In genomic region chr8:110340090-110340703, GRCm38 (mm10) we compare ENCODE assay signal across 20 mouse cellular contexts.
DNase-seq lines count a peak whose midpoint lies in the region; ATAC-seq and TF ChIP-seq lines count a peak whose summit lies in the region.
"Had no signal": no experiment of that assay in that cellular context is flagged by ENCODE, and none has a peak within 500 bp of the region (broad histone marks: within the 10 kb centered on the region; RNA-seq: fewer than 3 reads in every experiment).

No protein-coding gene starts in this region.

- H3K9ac ChIP-seq in lung, embryonic 16.5 days (ENCODE audit: low read length), result no peak overlapping the region
- H3K9ac ChIP-seq: embryonic facial prominence, embryonic 12.5 days; forebrain, embryonic 15.5 days; hindbrain, embryonic 13.5 days had no signal

- no peaks in the 10 kb centered on the region for H3K27me3 ChIP-seq in testis, adult 2 months (ENCODE audit: control insufficient read depth, insufficient read depth, low read length)
- H3K27me3 ChIP-seq in lung, embryonic 16.5 days (ENCODE audit: control insufficient read depth, insufficient read depth, low read depth, low read length), result no peaks in the 10 kb centered on the region
- H3K27me3 ChIP-seq in hindbrain, embryonic 10.5 days (ENCODE audit: insufficient read depth, poor library complexity, severe bottlenecking), result no peaks in the 10 kb centered on the region
- H3K27me3 ChIP-seq: embryonic facial prominence, embryonic 12.5 days; forebrain, embryonic 15.5 days; hindbrain, embryonic 13.5 days had no signal

- H3K9me3 ChIP-seq in lung, embryonic 16.5 days (ENCODE audit: control insufficient read depth, low read length), result no peaks in the 10 kb centered on the region
- peaks cover 3% of the 10 kb centered on the region; the same call in 1 of the 2 replicates for H3K9me3 ChIP-seq in hindbrain, embryonic 10.5 days
- H3K9me3 ChIP-seq: embryonic facial prominence, embryonic 12.5 days; forebrain, embryonic 15.5 days; heart, embryonic 10.5 days; hindbrain, embryonic 13.5 days had no signal

- TF ChIP-seq CTCF in testis, adult 2 months (IDR thresholded peaks at IDR 0.05; ENCODE audit: control insufficient read depth, insufficient read depth, insufficient replicate concordance, low read depth, low read length), result no peak

- DNase-seq in testis, postnatal 14 days (ENCODE audit: low spot score), result no peak
- peak; percentile 23 for DNase-seq in lung, postnatal 25 days (ENCODE audit: low spot score)
- no peak for DNase-seq in gastrocnemius, postnatal 25 days
- DNase-seq in hindbrain, embryonic 10.5 days (ENCODE audit: low spot score), result no peak
- DNase-seq in gastrocnemius, postnatal 14 days, result no peak
- DNase-seq: adrenal gland, postnatal 10 days; B cell, adult 2 months; cerebellum, adult 11 months; cerebellum, adult 8-10 months; cerebellum, postnatal 14 days; heart, postnatal 10 days; heart, postnatal 4 days had no signal

- no peaks in the 10 kb centered on the region for H3K4me1 ChIP-seq in testis, adult 2 months (ENCODE audit: control insufficient read depth, insufficient read depth, low read length)
- H3K4me1 ChIP-seq in lung, embryonic 16.5 days (replicated peaks; ENCODE audit: control insufficient read depth, insufficient read depth, low read length), result no peaks in the 10 kb centered on the region; the same call in 1 of the 2 replicates
- H3K4me1 ChIP-seq in hindbrain, embryonic 10.5 days (replicated peaks), result no peaks in the 10 kb centered on the region
- H3K4me1 ChIP-seq: embryonic facial prominence, embryonic 12.5 days; forebrain, embryonic 15.5 days; heart, embryonic 10.5 days; hindbrain, embryonic 13.5 days had no signal

- no peak for TF ChIP-seq POLR2A in testis, adult 2 months (IDR thresholded peaks at IDR 0.05; ENCODE audit: control insufficient read depth, low read depth, low read length)

- intact Hi-C loops in gastrocnemius, postnatal 14 days (cut with DNase I; ENCODE audit: low total_unique reads), result no loop called here

- no peaks in the 10 kb centered on the region for H3K36me3 ChIP-seq in testis, adult 2 months (ENCODE audit: control insufficient read depth, insufficient read depth, low read length)
- H3K36me3 ChIP-seq in lung, embryonic 16.5 days (ENCODE audit: control insufficient read depth, insufficient read depth, low read length), result no peaks in the 10 kb centered on the region
- no peaks in the 10 kb centered on the region for H3K36me3 ChIP-seq in hindbrain, embryonic 10.5 days
- H3K36me3 ChIP-seq: embryonic facial prominence, embryonic 12.5 days; forebrain, embryonic 15.5 days; heart, embryonic 10.5 days; hindbrain, embryonic 13.5 days had no signal

- no peak overlapping the region for H3K4me2 ChIP-seq in lung, embryonic 16.5 days (ENCODE audit: low read depth, low read length)
- H3K4me2 ChIP-seq: embryonic facial prominence, embryonic 12.5 days; forebrain, embryonic 15.5 days; hindbrain, embryonic 13.5 days had no signal

- peak overlapping the region; percentile 69; the same call in 1 of the 2 replicates for H3K27ac ChIP-seq in testis, adult 2 months (ENCODE audit: control insufficient read depth, insufficient read depth, low read depth, low read length)
- H3K27ac ChIP-seq in lung, embryonic 16.5 days (ENCODE audit: low read length), result peak overlapping the region; percentile 17
- H3K27ac ChIP-seq in hindbrain, embryonic 10.5 days, result no peak overlapping the region
- H3K27ac ChIP-seq: embryonic facial prominence, embryonic 12.5 days; forebrain, embryonic 15.5 days; heart, embryonic 10.5 days; hindbrain, embryonic 13.5 days; hindbrain, postnatal 0 days had no signal

- 47% methylated on average over 12 of the region's 12 CpGs for WGBS in lung, embryonic 16.5 days
- WGBS in hindbrain, embryonic 10.5 days, result 92% methylated on average over 12 of the region's 12 CpGs

- H3K4me3 ChIP-seq in testis, adult 2 months (ENCODE audit: control insufficient read depth, low read depth, low read length), result no peak overlapping the region
- no peak overlapping the region for H3K4me3 ChIP-seq in lung, embryonic 16.5 days (ENCODE audit: low read length)
- H3K4me3 ChIP-seq in hindbrain, embryonic 10.5 days, result no peak overlapping the region
- H3K4me3 ChIP-seq: embryonic facial prominence, embryonic 12.5 days; forebrain, embryonic 15.5 days; heart, embryonic 10.5 days; hindbrain, embryonic 13.5 days had no signal

- ATAC-seq in lung, embryonic 16.5 days (ENCODE audit: low read depth), result peak; percentile 95
- ATAC-seq: CD4-positive, CD25-positive, alpha-beta regulatory T cell, adult 4 months; forebrain, embryonic 15.5 days; hindbrain, postnatal 0 days had no signal
